Mouse (Mus musculus): ENCODE measurements around the gene Gm20431. TPM values are rescaled to one million over a fixed set of nuclear protein-coding genes. Genes with fewer than 3 reads are reported as not detected.

Gene Gm20431
- polyA plus RNA-seq, 1 experiment from 2014 or later, result 7.2 TPM

DNA sequence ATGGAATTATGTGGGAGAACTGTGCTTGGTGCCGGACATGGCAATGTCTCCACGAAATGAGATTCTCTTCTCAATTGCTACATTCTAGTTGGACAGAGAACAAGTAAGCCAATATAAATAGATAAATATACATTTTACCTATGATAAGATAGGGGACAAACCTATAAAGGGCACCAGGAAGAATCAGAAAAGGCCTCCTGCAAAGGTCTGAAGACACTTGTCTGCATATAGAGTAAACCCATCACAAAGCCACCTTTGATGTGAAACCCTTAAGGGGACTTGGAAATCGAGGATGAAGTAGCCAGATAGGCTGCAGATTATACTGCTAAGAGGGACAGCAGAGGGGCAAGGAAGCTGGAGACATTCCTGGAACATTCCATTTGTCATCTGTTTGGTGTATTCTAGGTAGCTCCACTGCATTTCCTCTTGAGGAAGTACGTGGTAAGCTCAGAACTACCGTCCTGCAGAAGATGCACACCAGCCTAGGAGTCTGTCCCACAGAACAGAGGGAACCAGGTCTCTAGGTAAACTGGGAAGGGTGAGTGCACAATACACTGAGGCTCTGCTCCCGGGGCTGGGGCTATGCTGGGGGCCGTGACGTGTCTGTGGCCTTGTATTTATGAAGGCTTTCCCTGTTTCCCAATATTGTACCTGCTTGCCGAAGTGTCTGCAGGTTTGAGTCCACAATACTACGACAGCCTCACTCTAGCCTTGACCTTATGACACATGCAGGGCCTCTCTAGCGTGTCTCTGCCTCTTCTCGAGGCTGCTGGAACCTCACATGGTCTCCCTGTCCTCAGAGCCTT, 28.4 kb downstream of the Gm20431 start:
- 70% methylated on average over 12 of the region's 12 CpGs for WGBS
- Histone ChIP-seq H3K27ac (peak overlapping the region; percentile 94), H3K27me3 (replicated peaks) (no peaks in the 10 kb centered on the region), H3K36me3 (peaks cover 5% of the 10 kb centered on the region; the same call in 1 of the 2 replicates), H3K4me3 (replicated peaks) (peak overlapping the region; percentile 87), H3K9me3 (no peaks in the 10 kb centered on the region), H3K9ac (peak overlapping the region; percentile 90), H3K4me1 (replicated peaks) (peaks cover 47% of the 10 kb centered on the region), H3K4me2 (replicated peaks) (peak overlapping the region; percentile 73)
- no peak for ATAC-seq

DNA sequence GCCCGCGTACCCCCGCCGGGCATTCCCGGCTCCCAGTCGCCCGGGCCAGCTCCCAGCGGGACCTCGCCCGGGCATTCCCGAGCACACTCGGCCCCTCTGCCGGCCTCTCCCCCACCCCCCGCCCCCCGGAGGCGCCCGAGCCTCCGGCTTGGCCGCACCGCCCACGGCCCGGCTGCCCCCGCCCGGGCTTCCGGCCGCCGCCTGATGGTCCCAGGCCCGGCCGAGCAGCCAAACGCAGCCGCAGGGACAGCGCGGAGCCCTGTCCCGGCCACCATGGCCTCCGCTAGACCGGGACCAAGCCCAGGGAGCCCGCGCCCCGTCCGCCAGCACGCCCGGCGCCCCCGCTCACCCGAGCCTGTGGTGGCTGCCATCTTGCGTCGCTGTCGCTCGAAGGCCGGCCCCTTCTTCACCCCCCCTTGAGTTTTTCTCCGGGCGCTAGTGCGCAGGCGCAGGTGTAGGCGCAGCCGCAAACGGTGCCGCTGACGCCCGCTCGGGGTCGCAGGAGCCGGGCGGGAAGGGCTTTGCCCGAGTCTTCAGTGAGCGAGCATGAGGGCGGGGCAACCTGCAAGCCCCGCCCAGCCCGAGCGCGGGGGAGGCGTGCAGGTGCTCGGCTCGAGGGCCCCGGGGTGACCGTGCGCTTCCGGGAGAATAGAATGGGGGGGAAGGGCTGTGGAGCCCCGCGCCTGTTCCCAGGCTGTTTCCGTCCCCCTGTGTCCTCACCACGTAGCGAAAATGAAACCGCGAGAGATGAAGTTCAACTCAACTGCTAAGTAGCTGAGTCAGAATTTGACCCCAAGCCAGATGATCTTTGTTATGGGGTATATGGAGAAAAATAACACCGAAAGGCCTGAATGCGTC, 29.5 kb downstream of the Gm20431 start, which contains the start of gene Ube2v1:
Ube2v1 (minus strand) TSS at position 505 of the 858 bp plus-strand sequence.
- no peaks in the 10 kb centered on the region for H3K27me3 ChIP-seq (replicated peaks)
- H3K36me3 ChIP-seq, result peaks cover 5% of the 10 kb centered on the region; the same call in 1 of the 2 replicates
- no peaks in the 10 kb centered on the region for H3K9me3 ChIP-seq
- H3K4me2 ChIP-seq (replicated peaks), result peak within 1 kb of the TSS; percentile 76
- H3K27ac ChIP-seq, result peak within 1 kb of the TSS; percentile 94
- ATAC-seq, result peak; percentile 92
- H3K4me1 ChIP-seq (replicated peaks), result peaks cover 47% of the 10 kb centered on the region
- H3K4me3 ChIP-seq (replicated peaks), result peak within 1 kb of the TSS; percentile 87
- under 1% methylated on average over 70 of the region's 87 CpGs for whole genome bisulfite sequencing
- H3K9ac ChIP-seq, result peak within 1 kb of the TSS; percentile 90

DNA sequence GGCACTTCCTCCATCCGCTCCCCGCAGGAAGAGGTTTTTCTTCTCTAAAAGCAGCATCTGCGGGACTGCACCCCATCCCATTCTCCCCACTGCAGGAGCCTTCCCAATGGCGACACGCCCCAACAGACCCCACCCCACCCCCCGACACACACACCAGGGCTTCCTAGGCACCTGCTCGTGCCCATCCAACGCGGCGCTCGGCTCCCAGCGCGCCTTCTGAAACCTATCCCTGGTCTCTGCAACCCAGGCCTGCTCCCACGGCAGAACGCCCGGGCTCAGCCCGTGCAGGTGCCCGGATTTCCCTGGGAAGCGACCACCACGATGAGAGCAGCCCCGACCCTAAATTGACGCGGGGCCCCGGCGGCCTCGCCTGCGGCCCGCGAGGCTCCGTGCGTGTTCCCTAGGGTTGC, 30.1 kb downstream of the Gm20431 start:
- ATAC-seq, result peak; percentile 3; the same call in 1 of the 2 replicates
- H3K36me3 ChIP-seq, result peaks cover 5% of the 10 kb centered on the region; the same call in 1 of the 2 replicates
- H3K27ac ChIP-seq, result peak overlapping the region; percentile 94
- WGBS, result under 1% methylated on average over 30 of the region's 31 CpGs
- H3K9ac ChIP-seq, result peak overlapping the region; percentile 90
- peaks cover 47% of the 10 kb centered on the region for H3K4me1 ChIP-seq (replicated peaks)
- H3K27me3 ChIP-seq (replicated peaks), result no peaks in the 10 kb centered on the region
- no peaks in the 10 kb centered on the region for H3K9me3 ChIP-seq
- H3K4me2 ChIP-seq (replicated peaks), result peak overlapping the region; percentile 76
- H3K4me3 ChIP-seq (replicated peaks), result peak overlapping the region; percentile 87

DNA sequence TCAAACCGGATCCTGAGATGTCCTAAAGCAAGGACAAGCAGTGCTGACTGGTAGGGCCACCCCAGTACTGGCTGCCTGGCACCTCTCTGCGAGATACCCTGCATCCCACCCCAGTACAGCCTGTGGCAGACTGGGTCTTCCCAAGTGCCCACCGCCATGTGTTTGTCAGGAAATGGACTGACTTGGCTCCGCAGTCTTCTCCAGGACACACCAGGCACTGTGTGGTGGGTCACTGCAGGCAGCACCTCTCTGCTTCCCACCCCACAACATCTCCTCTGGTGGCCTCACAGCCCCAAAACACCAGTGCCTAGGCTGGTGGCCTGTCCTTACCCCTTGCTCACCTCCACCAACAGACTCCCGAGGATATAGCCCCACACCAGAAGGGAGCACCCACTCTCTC, 30.9 kb downstream of the Gm20431 start:
- Histone ChIP-seq H3K9me3 (no peaks in the 10 kb centered on the region), H3K27me3 (replicated peaks) (no peaks in the 10 kb centered on the region), H3K9ac (peak overlapping the region; percentile 90), H3K4me3 (replicated peaks) (peak overlapping the region; percentile 87), H3K4me1 (replicated peaks) (peaks cover 47% of the 10 kb centered on the region), H3K36me3 (peaks cover 5% of the 10 kb centered on the region; the same call in 1 of the 2 replicates), H3K27ac (peak overlapping the region; percentile 94), H3K4me2 (replicated peaks) (peak overlapping the region; percentile 76)
- 64% methylated on average over 5 of the region's 5 CpGs for WGBS
- no peak for ATAC-seq

DNA sequence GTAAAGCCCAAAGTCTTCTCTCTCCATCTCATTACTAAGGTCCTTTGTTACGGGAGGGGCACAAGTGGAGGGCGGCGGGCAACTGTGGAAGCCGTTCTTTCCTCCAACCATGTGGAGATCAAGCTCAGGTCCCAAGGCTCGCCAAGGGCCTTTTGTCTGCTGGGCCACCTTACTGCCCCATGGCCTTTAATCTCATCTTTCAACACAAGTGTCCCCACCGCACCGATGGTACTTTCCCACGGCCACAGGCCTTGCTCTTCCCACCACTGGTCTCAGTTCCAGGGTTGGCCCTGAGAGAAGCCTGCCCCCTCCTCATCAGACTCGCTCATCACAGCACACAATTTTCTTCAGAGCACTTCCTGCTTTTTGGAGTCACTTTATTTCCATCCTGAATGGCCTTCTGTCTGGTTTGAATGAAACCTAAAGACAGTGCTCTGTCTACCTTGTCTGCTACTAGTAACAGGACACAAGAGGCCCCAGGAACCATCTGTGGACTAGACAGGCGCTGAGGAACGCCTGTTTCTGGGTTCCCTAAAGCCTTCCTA, 31.6 kb downstream of the Gm20431 start:
- Histone ChIP-seq H3K4me2 (replicated peaks) (peak overlapping the region; percentile 76), H3K9ac (peak overlapping the region; percentile 90; the same call in 1 of the 2 replicates), H3K27me3 (replicated peaks) (no peaks in the 10 kb centered on the region), H3K36me3 (peaks cover 5% of the 10 kb centered on the region; the same call in 1 of the 2 replicates), H3K9me3 (no peaks in the 10 kb centered on the region), H3K4me3 (replicated peaks) (no peak overlapping the region), H3K27ac (peak overlapping the region; percentile 94; the same call in 1 of the 2 replicates), H3K4me1 (replicated peaks) (peaks cover 47% of the 10 kb centered on the region)
- ATAC-seq, result no peak
- 72% methylated on average over 11 of the region's 11 CpGs for WGBS

DNA sequence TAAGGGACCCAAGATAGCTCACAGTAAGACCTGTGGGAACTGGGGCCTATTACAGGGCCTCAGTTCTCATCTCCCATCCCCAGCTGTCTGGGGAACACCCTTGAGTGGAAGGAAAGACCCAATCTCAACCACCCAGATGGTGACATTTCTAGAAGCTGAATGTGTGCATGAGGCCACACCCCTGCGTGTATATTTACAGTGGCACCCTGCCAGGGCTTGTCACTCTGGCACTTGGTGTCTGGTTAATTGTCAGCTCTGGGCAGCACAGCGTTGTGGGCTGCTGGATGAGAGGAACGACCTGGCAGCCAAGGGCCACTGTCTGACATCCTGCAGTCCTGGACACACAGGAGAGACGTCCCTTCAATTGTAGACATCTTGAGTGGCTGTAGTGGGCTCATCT, 32.4 kb downstream of the Gm20431 start:
- H3K27me3 ChIP-seq (replicated peaks), result no peaks in the 10 kb centered on the region
- H3K27ac ChIP-seq, result 0 out of 2 replicates have a peak overlapping the region, but pooled peaks have one; percentile 94
- H3K4me3 ChIP-seq (replicated peaks), result no peak overlapping the region
- ATAC-seq, result peak; percentile 6; the same call in 1 of the 2 replicates
- peaks cover 45% of the 10 kb centered on the region for H3K4me1 ChIP-seq (replicated peaks)
- H3K4me2 ChIP-seq (replicated peaks), result peak overlapping the region; percentile 76
- H3K36me3 ChIP-seq, result peaks cover 5% of the 10 kb centered on the region; the same call in 1 of the 2 replicates
- WGBS, result 35% methylated on average over 4 of the region's 4 CpGs
- H3K9me3 ChIP-seq, result no peaks in the 10 kb centered on the region
- no peak overlapping the region for H3K9ac ChIP-seq

DNA sequence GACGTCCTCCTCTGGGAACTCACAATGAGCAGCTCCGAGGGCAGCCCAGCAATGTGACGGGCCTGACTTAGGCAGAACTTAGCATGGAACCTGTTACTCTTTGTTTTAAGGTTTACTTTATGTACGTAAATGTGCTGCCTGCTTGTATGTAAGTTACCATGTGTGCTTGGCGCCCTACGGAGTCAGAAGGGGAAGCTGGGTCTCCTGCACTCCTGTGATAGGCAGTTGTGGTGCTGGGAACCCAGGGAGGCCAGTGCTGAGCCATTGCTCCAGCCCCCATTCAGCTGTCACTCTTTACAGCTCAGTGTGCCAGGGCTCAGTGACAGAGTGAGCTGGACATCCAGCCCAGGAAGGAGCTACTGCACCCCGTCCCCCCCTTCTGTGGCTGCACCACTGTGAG, 34.3 kb downstream of the Gm20431 start:
- no peak for ATAC-seq

DNA sequence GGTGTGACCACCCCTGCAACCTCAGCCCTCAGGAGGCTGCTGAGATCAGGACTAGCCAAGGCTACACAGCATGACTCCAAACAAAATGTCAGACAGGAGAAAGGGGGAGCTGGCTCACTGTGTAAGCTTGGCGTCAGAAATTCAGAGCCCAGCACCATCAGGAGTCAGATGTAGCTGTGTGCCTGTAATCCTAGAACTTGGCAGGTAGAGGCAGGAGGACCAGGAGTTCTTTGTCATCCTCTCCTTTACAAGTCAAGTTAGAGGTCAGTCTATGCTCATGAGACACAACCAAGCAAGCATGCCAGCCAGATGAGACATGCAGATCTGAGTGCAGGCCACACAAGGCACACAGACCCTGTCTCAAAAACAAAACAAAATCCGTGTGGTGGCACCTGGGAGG, 35.6 kb downstream of the Gm20431 start:
- no peaks in the 10 kb centered on the region for H3K27me3 ChIP-seq (replicated peaks)
- no peak overlapping the region for H3K27ac ChIP-seq
- H3K4me1 ChIP-seq (replicated peaks), result peaks cover 42% of the 10 kb centered on the region
- H3K4me2 ChIP-seq (replicated peaks), result no peak overlapping the region
- no peak for ATAC-seq
- WGBS, result 40% methylated on average over 2 of the region's 2 CpGs
- peaks cover 5% of the 10 kb centered on the region; the same call in 1 of the 2 replicates for H3K36me3 ChIP-seq
- no peaks in the 10 kb centered on the region for H3K9me3 ChIP-seq
- no peak overlapping the region for H3K4me3 ChIP-seq (replicated peaks)
- no peak overlapping the region for H3K9ac ChIP-seq

More for the DNA sequence above, 34.3 kb downstream of the Gm20431 start:
- H3K4me3 ChIP-seq (replicated peaks), result no peak overlapping the region
- H3K4me1 ChIP-seq (replicated peaks), result peaks cover 38% of the 10 kb centered on the region
- H3K9me3 ChIP-seq, result no peaks in the 10 kb centered on the region
- no peak overlapping the region for H3K27ac ChIP-seq
- H3K9ac ChIP-seq, result no peak overlapping the region
- H3K36me3 ChIP-seq, result peaks cover 5% of the 10 kb centered on the region; the same call in 1 of the 2 replicates
- WGBS, result 88% methylated on average over 7 of the region's 7 CpGs
- no peak overlapping the region for H3K4me2 ChIP-seq (replicated peaks)
- H3K27me3 ChIP-seq (replicated peaks), result no peaks in the 10 kb centered on the region

DNA sequence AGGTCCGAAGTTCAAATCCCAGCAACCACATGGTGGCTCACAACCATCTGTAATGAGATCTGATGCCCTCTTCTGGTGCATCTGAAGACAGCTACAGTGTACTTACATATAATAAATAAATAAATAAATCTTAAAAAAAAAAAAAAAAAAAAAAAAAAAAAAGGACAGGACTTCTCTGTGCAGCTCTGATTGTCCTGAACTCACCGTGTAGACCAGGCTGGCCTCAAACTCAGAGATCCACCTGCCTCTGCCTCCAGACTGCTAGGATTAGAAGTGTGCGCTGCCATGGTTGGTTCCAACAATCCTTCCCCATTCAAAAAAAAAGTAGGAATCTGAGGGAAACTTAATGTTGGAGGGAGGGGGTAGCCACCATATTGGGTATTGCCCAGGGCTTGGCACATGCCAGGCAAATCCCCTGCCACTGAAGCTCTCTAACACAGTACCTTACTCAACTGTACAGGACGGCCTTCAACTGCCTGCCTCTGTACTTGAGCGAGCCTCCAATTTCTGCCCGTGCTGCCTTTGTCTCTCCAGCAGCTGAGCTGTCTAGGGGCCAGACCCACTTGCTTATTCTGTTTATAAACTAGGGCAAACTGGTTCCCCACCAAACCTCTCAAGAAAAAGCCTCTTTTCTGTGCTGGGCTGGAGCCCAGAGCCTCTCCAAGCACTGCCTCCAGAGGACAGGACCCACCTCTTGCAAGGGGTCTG, 36.8 kb downstream of the Gm20431 start:
- no peak for ATAC-seq
- no peaks in the 10 kb centered on the region for H3K27me3 ChIP-seq (replicated peaks)

DNA sequence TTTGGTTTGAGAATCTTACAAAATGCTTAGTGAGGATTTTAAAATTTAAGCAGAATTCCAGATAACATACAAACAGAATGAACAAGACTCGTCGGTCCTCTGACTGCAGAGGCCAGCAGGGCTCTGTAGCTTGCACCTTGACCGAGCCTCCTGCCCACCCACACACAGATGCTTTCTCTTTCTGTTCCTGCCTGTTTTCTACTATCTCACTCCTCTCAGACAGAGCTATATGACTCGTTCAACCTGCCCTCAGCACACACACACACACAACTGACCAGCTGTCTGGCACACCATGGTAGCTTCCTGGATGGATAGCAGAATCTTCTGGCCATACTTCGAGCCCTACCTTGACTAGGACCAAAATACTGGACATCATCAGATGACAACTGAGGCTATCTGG, 38.3 kb downstream of the Gm20431 start:
- WGBS, result 51% methylated on average over 5 of the region's 5 CpGs
- H3K4me2 ChIP-seq (replicated peaks), result no peak overlapping the region
- H3K27ac ChIP-seq, result no peak overlapping the region
- no peaks in the 10 kb centered on the region for H3K27me3 ChIP-seq (replicated peaks)
- H3K9me3 ChIP-seq, result no peaks in the 10 kb centered on the region
- H3K4me1 ChIP-seq (replicated peaks), result peaks cover 15% of the 10 kb centered on the region
- peak; percentile 40; the same call in 1 of the 2 replicates for ATAC-seq
- H3K9ac ChIP-seq, result no peak overlapping the region
- no peak overlapping the region for H3K4me3 ChIP-seq (replicated peaks)
- peaks cover 1% of the 10 kb centered on the region; the same call in 1 of the 2 replicates for H3K36me3 ChIP-seq

More for the DNA sequence above, 36.8 kb downstream of the Gm20431 start:
- H3K4me3 ChIP-seq (replicated peaks), result no peak overlapping the region
- H3K27ac ChIP-seq, result no peak overlapping the region
- H3K4me2 ChIP-seq (replicated peaks), result no peak overlapping the region
- no peak overlapping the region for H3K9ac ChIP-seq
- 94% methylated on average over 6 of the region's 6 CpGs for WGBS
- H3K4me1 ChIP-seq (replicated peaks), result peaks cover 30% of the 10 kb centered on the region
- peaks cover 5% of the 10 kb centered on the region; the same call in 1 of the 2 replicates for H3K36me3 ChIP-seq
- no peaks in the 10 kb centered on the region for H3K9me3 ChIP-seq

DNA sequence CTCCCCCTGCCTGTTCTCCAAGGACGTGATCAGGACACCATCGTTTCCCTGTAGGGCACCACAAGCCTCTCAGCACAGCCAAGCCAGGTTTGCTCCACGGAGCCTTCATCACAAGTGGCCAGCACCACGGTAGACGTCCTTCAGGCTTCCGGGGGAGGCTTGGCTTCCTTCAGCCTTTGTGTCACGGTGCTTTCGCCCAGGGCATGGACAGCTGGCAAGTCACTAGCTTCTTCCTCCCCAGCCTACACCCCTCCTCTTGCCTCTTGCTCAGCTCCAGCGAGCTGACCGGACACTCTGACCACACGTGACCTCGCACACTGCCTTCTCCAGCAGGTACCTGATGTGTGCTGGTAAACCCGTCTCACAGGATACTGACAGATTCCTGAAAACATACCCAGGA, 38.9 kb downstream of the Gm20431 start:
- H3K27me3 ChIP-seq (replicated peaks), result no peaks in the 10 kb centered on the region
- no peaks in the 10 kb centered on the region for H3K9me3 ChIP-seq
- no peak for ATAC-seq
- peaks cover 3% of the 10 kb centered on the region for H3K36me3 ChIP-seq
- H3K9ac ChIP-seq, result no peak overlapping the region
- 79% methylated on average over 13 of the region's 13 CpGs for WGBS
- H3K4me2 ChIP-seq (replicated peaks), result no peak overlapping the region
- H3K4me3 ChIP-seq (replicated peaks), result no peak overlapping the region
- no peak overlapping the region for H3K27ac ChIP-seq
- H3K4me1 ChIP-seq (replicated peaks), result peaks cover 15% of the 10 kb centered on the region

Data from intestine, embryonic 15.5 days (tissue).